Mouse (Mus musculus): ENCODE measurements around the gene Fam136a.
"Not testable (repeated sequence)": the region's sequence is repeated elsewhere in the genome, so short reads cannot be mapped to it uniquely, and the experiment has no call there.

Gene Fam136a

GRCm38 (mm10) chr6:86366125-86366852, 843 bp downstream of the Fam136a start:
- DNase-seq (ENCODE audit: extremely low spot score, low read depth, low spot score): no peak

GRCm38 (mm10) chr6:86366853-86367249, 1.4 kb downstream of the Fam136a start:
- no peak for DNase-seq (ENCODE audit: extremely low spot score, low read depth, low spot score)

GRCm38 (mm10) chr6:86368479-86368878, 3.0 kb downstream of the Fam136a start:
- DNase-seq (ENCODE audit: extremely low spot score, low read depth, low spot score): no peak

GRCm38 (mm10) chr6:86370093-86370713, 4.8 kb downstream of the Fam136a start:
- DNase-seq (ENCODE audit: extremely low spot score, low read depth, low spot score): no peak

- DNase-seq (ENCODE audit: extremely low spot score, low read depth, low spot score): no peak
Measured at GRCm38 (mm10) chr6:86370764-86371339, 5.4 kb downstream of the Fam136a start, which contains the start of gene Snrpg. Snrpg (plus strand) TSS chr6:86371304.

- peak; percentile 94 for DNase-seq (ENCODE audit: extremely low spot score, low read depth, low spot score)
Measured at GRCm38 (mm10) chr6:86371340-86371911, 6.0 kb downstream of the Fam136a start.

GRCm38 (mm10) chr6:86371950-86372516, 6.6 kb downstream of the Fam136a start:
- no peak for DNase-seq (ENCODE audit: extremely low spot score, low read depth, low spot score)

GRCm38 (mm10) chr6:86373556-86373955, 8.1 kb downstream of the Fam136a start:
- no peak for DNase-seq (ENCODE audit: extremely low spot score, low read depth, low spot score)

- no peak for DNase-seq (ENCODE audit: extremely low spot score, low read depth, low spot score)
Measured at GRCm38 (mm10) chr6:86378341-86378740, 12.9 kb downstream of the Fam136a start.

GRCm38 (mm10) chr6:86380112-86380511, 14.7 kb downstream of the Fam136a start:
- DNase-seq (ENCODE audit: extremely low spot score, low read depth, low spot score): not testable (repeated sequence)

GRCm38 (mm10) chr6:86382551-86382950, 17.1 kb downstream of the Fam136a start:
- no peak for DNase-seq (ENCODE audit: extremely low spot score, low read depth, low spot score)

- no peak for DNase-seq (ENCODE audit: extremely low spot score, low read depth, low spot score)
Measured at GRCm38 (mm10) chr6:86383370-86383769, 17.9 kb downstream of the Fam136a start.

- DNase-seq (ENCODE audit: extremely low spot score, low read depth, low spot score): no peak
Measured at GRCm38 (mm10) chr6:86384692-86385091, 19.2 kb downstream of the Fam136a start.

GRCm38 (mm10) chr6:86385362-86386104, 20.1 kb downstream of the Fam136a start:
- no peak for DNase-seq (ENCODE audit: extremely low spot score, low read depth, low spot score)

- DNase-seq (ENCODE audit: extremely low spot score, low read depth, low spot score): no peak
Measured at GRCm38 (mm10) chr6:86387313-86387712, 21.9 kb downstream of the Fam136a start.

- no peak for DNase-seq (ENCODE audit: extremely low spot score, low read depth, low spot score)
Measured at GRCm38 (mm10) chr6:86388461-86388860, 23.0 kb downstream of the Fam136a start.

- DNase-seq (ENCODE audit: extremely low spot score, low read depth, low spot score): no peak
Measured at GRCm38 (mm10) chr6:86391326-86391725, 25.9 kb downstream of the Fam136a start.

- DNase-seq (ENCODE audit: extremely low spot score, low read depth, low spot score): no peak
Measured at GRCm38 (mm10) chr6:86393187-86393586, 27.7 kb downstream of the Fam136a start.

GRCm38 (mm10) chr6:86394078-86394720, 28.8 kb downstream of the Fam136a start:
- no peak for DNase-seq (ENCODE audit: extremely low spot score, low read depth, low spot score)

- DNase-seq (ENCODE audit: extremely low spot score, low read depth, low spot score): no peak
Measured at GRCm38 (mm10) chr6:86395021-86395420, 29.6 kb downstream of the Fam136a start.

Measured in hindlimb bud, embryonic 11.5 days (tissue).